Mouse (Mus musculus) embryonic facial prominence, embryonic 11.5 days (tissue): ENCODE results near the gene Plxdc1. TPM values are rescaled to one million over a fixed set of nuclear protein-coding genes. Genes with fewer than 3 reads are reported as not detected.

Experiments used
- ATAC-seq: fragments of 200-750 bp; cut with Nextera tagmentation; replicated peaks from 2 replicates; pipeline ENCODE4 v1.8.0; 2017; ENCODE audit warnings: low read depth; ENCODE audit not compliant: insufficient number of reproducible peaks, low FRiP score, low TSS enrichment
- DNase-seq: peaks from one replicate; pipeline ENCODE4 v3.0.0-alpha.2; 2015; ENCODE audit warnings: low spot score
- H3K27ac ChIP-seq: fragments of 300-500 bp; sonication (generic); replicated peaks from 2 replicates; pipeline ENCODE4 v1.5.1; 2014; ENCODE audit warnings: mild to moderate bottlenecking, low read depth, low read length, control low read depth
- H3K27me3 ChIP-seq: fragments of 300-500 bp; sonication (generic); 2 replicates; pipeline ENCODE4 v1.6.1; 2014; ENCODE audit warnings: mild to moderate bottlenecking, low read length, moderate library complexity, mixed read lengths; ENCODE audit not compliant: control insufficient read depth, insufficient read depth
- H3K36me3 ChIP-seq: fragments of 300-500 bp; sonication (generic); replicated peaks from 2 replicates; pipeline ENCODE4 v1.6.1; 2014; ENCODE audit warnings: low read depth, mild to moderate bottlenecking, low read length, moderate library complexity, mixed read lengths; ENCODE audit not compliant: control insufficient read depth, insufficient read depth
- H3K4me1 ChIP-seq: fragments of 300-500 bp; sonication (generic); 2 replicates; pipeline ENCODE4 v1.6.1; 2014; ENCODE audit warnings: low read length, mixed read lengths; ENCODE audit not compliant: control insufficient read depth, insufficient read depth
- H3K4me2 ChIP-seq: fragments of 300-500 bp; sonication (generic); 2 replicates; pipeline ENCODE4 v1.6.1; 2014; ENCODE audit warnings: low read depth, mild to moderate bottlenecking, control low read depth, low read length, moderate library complexity
- H3K4me3 ChIP-seq: fragments of 300-500 bp; sonication (generic); 2 replicates; pipeline ENCODE4 v1.5.1; 2014; ENCODE audit warnings: low read depth, low read length, control low read depth
- H3K9ac ChIP-seq: fragments of 300-500 bp; sonication (generic); replicated peaks from 2 replicates; pipeline ENCODE4 v1.6.1; 2014; ENCODE audit warnings: mild to moderate bottlenecking, control low read depth, low read length
- H3K9me3 ChIP-seq: fragments of 300-500 bp; sonication (generic); replicated peaks from 2 replicates; pipeline ENCODE4 v1.6.1; 2016; ENCODE audit warnings: mild to moderate bottlenecking, low read length, inconsistent platforms, mixed read lengths; ENCODE audit not compliant: control insufficient read depth
- whole genome bisulfite sequencing: fragments of 180-500 bp; shearing (Covaris S2); extraction: QIAGEN DNeasy Blood & Tissue Kit; methylation state at CpG from one replicate; pipeline ENCODE4 v1.1.7; 2014; 5-methylcytosine and 5-hydroxymethylcytosine counted together
- polyA plus RNA-seq: library from polyadenylated mRNA; unstranded; fragments of >200 nt; fragmentation: Nextera tagmentation; extraction: Ambion mirVana; gene quantifications from 2 replicates; pipeline ENCODE4 v1.2.1, GENCODE M21; 2014

Plxdc1 gene
- polyA plus RNA-seq, 1 experiment from 2014 or later, result 0.11 TPM

- Histone ChIP-seq H3K36me3 (no peaks in the 10 kb centered on the region), H3K4me1 (no peaks in the 10 kb centered on the region; the same call in 1 of the 2 replicates), H3K27ac (no peak overlapping the region), H3K4me2 (no peak overlapping the region), H3K9ac (no peak overlapping the region), H3K27me3 (peaks cover 25% of the 10 kb centered on the region), H3K9me3 (no peaks in the 10 kb centered on the region), H3K4me3 (no peak overlapping the region)
- no peak for ATAC-seq
- 87% methylated on average over 9 of the region's 9 CpGs for WGBS
- no peak for DNase-seq
Measured at GRCm38 (mm10) chr11:97982721-97983120, 3.5 kb downstream of the Plxdc1 start.

DNA sequence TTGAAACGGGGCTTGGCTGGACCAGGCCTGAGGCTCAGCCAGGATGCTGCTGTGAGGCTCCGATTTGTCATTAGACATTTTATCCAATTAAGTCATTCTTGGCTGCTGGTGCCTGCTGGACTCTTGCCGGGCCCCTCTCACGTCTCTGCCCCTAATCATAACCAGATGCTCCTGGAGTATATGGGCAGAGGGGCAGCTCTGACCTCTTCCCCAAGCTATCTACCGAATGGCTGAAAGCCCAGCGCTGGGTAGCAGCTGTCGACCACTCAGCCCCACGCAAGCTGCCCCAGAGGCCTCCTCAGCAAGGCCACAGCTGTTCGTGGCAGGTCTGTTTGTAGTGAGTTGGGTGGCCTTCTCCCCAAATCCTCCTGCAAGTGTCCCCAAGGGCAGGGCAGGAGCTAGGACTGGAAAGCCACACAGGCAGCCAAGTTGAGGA lies 5.7 kb downstream of the Plxdc1 start:
- H3K4me3 ChIP-seq, result no peak overlapping the region
- H3K36me3 ChIP-seq, result no peaks in the 10 kb centered on the region
- WGBS, result 25% methylated on average over 9 of the region's 9 CpGs
- peaks cover 8% of the 10 kb centered on the region for H3K27me3 ChIP-seq
- no peaks in the 10 kb centered on the region; the same call in 1 of the 2 replicates for H3K4me1 ChIP-seq
- H3K4me2 ChIP-seq, result no peak overlapping the region
- no peaks in the 10 kb centered on the region for H3K9me3 ChIP-seq
- no peak overlapping the region for H3K27ac ChIP-seq
- ATAC-seq (no peak), DNase-seq (peak; percentile 59)
- H3K9ac ChIP-seq, result no peak overlapping the region

GRCm38 (mm10) chr11:97979824-97980495 lies 6.3 kb downstream of the Plxdc1 start:
- ATAC-seq, result no peak
- no peak for DNase-seq
- peaks cover 2% of the 10 kb centered on the region for H3K27me3 ChIP-seq
- H3K9me3 ChIP-seq, result no peaks in the 10 kb centered on the region
- no peak overlapping the region for H3K4me3 ChIP-seq
- no peak overlapping the region for H3K27ac ChIP-seq
- WGBS, result 50% methylated on average over 10 of the region's 10 CpGs
- H3K36me3 ChIP-seq, result no peaks in the 10 kb centered on the region
- no peak overlapping the region for H3K4me2 ChIP-seq
- H3K4me1 ChIP-seq, result no peaks in the 10 kb centered on the region; the same call in 1 of the 2 replicates
- H3K9ac ChIP-seq, result no peak overlapping the region

GRCm38 (mm10) chr11:97978392-97978791 lies 7.9 kb downstream of the Plxdc1 start:
- 89% methylated on average over 13 of the region's 13 CpGs for WGBS
- no peaks in the 10 kb centered on the region for H3K27me3 ChIP-seq
- no peak for ATAC-seq
- no peak overlapping the region for H3K4me3 ChIP-seq
- no peaks in the 10 kb centered on the region for H3K36me3 ChIP-seq
- H3K4me1 ChIP-seq, result no peaks in the 10 kb centered on the region; the same call in 1 of the 2 replicates
- no peak for DNase-seq
- no peaks in the 10 kb centered on the region for H3K9me3 ChIP-seq
- H3K27ac ChIP-seq, result no peak overlapping the region
- H3K4me2 ChIP-seq, result no peak overlapping the region
- no peak overlapping the region for H3K9ac ChIP-seq

DNA sequence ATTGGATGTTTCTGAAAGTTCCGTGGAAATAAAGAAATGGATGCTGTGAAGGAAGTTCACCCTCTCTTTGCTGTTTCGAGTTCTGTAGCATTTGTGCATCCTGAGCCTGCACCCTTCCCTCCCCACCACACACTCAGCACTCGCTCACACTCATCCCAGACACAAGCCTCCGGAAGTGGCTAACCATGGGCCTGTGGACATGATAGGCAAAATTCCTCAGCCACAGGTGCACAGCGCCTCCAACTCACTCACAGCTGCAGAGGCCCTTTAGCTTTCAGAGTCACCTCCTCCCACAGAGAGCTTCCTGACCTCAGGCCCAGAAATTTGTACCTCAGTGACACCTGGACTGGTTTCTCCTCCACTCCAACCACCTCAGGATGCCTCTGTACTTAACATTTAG lies 8.4 kb downstream of the Plxdc1 start:
- ATAC-seq (no peak), DNase-seq (no peak)
- 72% methylated on average over 5 of the region's 5 CpGs for WGBS
- H3K9me3 ChIP-seq, result no peaks in the 10 kb centered on the region
- no peaks in the 10 kb centered on the region; the same call in 1 of the 2 replicates for H3K4me1 ChIP-seq
- no peaks in the 10 kb centered on the region for H3K36me3 ChIP-seq
- H3K27ac ChIP-seq, result no peak overlapping the region
- no peak overlapping the region for H3K4me3 ChIP-seq
- H3K27me3 ChIP-seq, result no peaks in the 10 kb centered on the region
- H3K9ac ChIP-seq, result no peak overlapping the region
- no peak overlapping the region for H3K4me2 ChIP-seq

GRCm38 (mm10) chr11:97974746-97975145 lies 11.5 kb downstream of the Plxdc1 start:
- Histone ChIP-seq H3K9ac (no peak overlapping the region), H3K27ac (no peak overlapping the region), H3K4me1 (no peaks in the 10 kb centered on the region), H3K36me3 (no peaks in the 10 kb centered on the region), H3K27me3 (no peaks in the 10 kb centered on the region), H3K9me3 (no peaks in the 10 kb centered on the region), H3K4me2 (no peak overlapping the region), H3K4me3 (no peak overlapping the region)
- DNase-seq, result no peak
- 92% methylated on average over 5 of the region's 5 CpGs for WGBS
- no peak for ATAC-seq

- DNase-seq (no peak), ATAC-seq (no peak)
- Histone ChIP-seq H3K4me3 (no peak overlapping the region), H3K27ac (no peak overlapping the region), H3K9me3 (no peaks in the 10 kb centered on the region), H3K4me1 (no peaks in the 10 kb centered on the region), H3K4me2 (no peak overlapping the region), H3K27me3 (no peaks in the 10 kb centered on the region), H3K36me3 (no peaks in the 10 kb centered on the region), H3K9ac (no peak overlapping the region)
- WGBS, result 90% methylated on average over 5 of the region's 5 CpGs
Measured at GRCm38 (mm10) chr11:97974141-97974540, 12.1 kb downstream of the Plxdc1 start.

- DNase-seq, result no peak
- H3K9ac ChIP-seq, result no peak overlapping the region
- H3K4me1 ChIP-seq, result no peaks in the 10 kb centered on the region
- H3K27ac ChIP-seq, result no peak overlapping the region
- no peak overlapping the region for H3K4me3 ChIP-seq
- no peak overlapping the region for H3K4me2 ChIP-seq
- no peaks in the 10 kb centered on the region for H3K9me3 ChIP-seq
- no peak for ATAC-seq
- no peaks in the 10 kb centered on the region for H3K36me3 ChIP-seq
- no peaks in the 10 kb centered on the region for H3K27me3 ChIP-seq
- WGBS, result 76% methylated on average over 2 of the region's 2 CpGs
Measured at GRCm38 (mm10) chr11:97972434-97972833, 13.8 kb downstream of the Plxdc1 start.
